Mouse (Mus musculus): ENCODE measurements around the gene Smarcd3. TPM values are rescaled to one million over a fixed set of nuclear protein-coding genes. Genes with fewer than 3 reads are reported as not detected.

Smarcd3 gene
- polyA plus RNA-seq, 1 experiment = 9.0 TPM

DNA sequence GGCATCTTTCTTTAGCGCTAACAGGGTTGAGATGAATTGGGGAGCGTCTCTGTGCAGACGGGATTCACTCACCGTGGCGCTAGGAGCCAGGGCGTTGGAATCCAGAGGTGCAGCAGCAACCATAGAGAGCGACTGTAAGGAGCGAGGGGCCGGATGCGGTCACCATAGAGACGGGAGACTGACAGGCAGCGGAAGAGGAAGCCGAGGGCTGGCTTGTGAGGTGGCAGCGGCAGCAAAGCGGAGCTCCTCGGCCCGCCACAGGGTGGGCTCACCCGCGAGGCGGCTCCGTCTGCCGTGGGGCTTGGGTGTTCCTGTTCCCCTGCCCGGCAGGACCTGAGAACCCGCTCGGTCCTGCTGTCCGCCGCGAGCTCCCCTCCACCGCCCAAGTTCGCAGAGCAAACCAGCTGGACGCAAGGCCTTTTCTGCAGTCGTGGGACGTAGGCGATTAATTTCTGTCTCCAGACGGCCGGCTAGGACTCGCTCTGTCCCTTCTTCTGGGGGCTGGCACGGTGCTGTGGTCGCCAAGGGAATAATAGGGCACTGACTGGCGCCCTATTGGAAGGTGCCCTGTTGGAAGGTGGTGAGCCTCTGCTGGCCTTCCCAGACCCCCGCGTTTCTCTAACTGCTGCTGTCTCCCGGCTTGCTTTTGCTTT, 37.5 kb downstream of the Smarcd3 start, which contains the start of gene Chpf2:
Chpf2 (plus strand) TSS at position 195 of the 653 bp plus-strand sequence.
- H3K27ac ChIP-seq (ENCODE audit: insufficient read depth, low read depth, low read length) = no peak within 1 kb of the TSS
- H3K27me3 ChIP-seq (ENCODE audit: control insufficient read depth, insufficient read depth, low read length) = no peaks in the 10 kb centered on the region
- peaks cover 2% of the 10 kb centered on the region; the same call in 1 of the 2 replicates for H3K36me3 ChIP-seq (ENCODE audit: control insufficient read depth, insufficient read depth, low read length)
- WGBS = under 1% methylated on average over 43 of the region's 43 CpGs
- H3K4me3 ChIP-seq (ENCODE audit: low read depth, low read length) = peak within 1 kb of the TSS; percentile 89
- TF ChIP-seq POLR2A (IDR thresholded peaks at IDR 0.05; ENCODE audit: low read depth, low read length) (peak; percentile 79), CTCF (IDR thresholded peaks at IDR 0.05; ENCODE audit: extremely low read depth, insufficient read length, insufficient replicate concordance, low read depth, low read length) (no peak)
- peaks cover 9% of the 10 kb centered on the region for H3K4me1 ChIP-seq (ENCODE audit: control insufficient read depth, insufficient read depth, insufficient read length, low read length)

DNA sequence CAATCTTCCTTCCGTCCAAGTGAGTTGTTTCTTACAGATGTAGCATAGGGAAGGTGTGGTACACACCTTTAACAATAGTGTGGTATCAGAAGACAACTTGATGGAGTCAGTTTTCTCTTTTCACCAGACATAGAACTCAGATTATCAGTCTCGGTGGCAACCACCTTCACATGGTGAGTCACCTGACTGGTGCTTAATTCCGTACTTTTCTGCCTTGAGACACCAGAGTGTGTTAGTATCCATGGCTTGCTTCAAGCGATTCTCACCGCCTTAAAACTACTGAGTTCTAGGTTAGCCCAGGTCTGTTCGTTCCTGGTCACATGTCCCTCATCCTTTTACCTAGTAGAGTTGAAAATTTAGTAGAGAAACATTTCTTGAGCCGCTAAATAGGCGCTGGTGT, 38.1 kb downstream of the Smarcd3 start:
- peak overlapping the region; percentile 89 for H3K4me3 ChIP-seq (ENCODE audit: low read depth, low read length)
- no peak overlapping the region for H3K27ac ChIP-seq (ENCODE audit: insufficient read depth, low read depth, low read length)
- H3K4me1 ChIP-seq (ENCODE audit: control insufficient read depth, insufficient read depth, insufficient read length, low read length) = peaks cover 9% of the 10 kb centered on the region
- no peak for TF ChIP-seq CTCF (IDR thresholded peaks at IDR 0.05; ENCODE audit: extremely low read depth, insufficient read length, insufficient replicate concordance, low read depth, low read length)
- no peak for TF ChIP-seq POLR2A (IDR thresholded peaks at IDR 0.05; ENCODE audit: low read depth, low read length)
- no peaks in the 10 kb centered on the region for H3K27me3 ChIP-seq (ENCODE audit: control insufficient read depth, insufficient read depth, low read length)
- H3K36me3 ChIP-seq (ENCODE audit: control insufficient read depth, insufficient read depth, low read length) = no peaks in the 10 kb centered on the region; the same call in 1 of the 2 replicates
- 9% methylated on average over 8 of the region's 8 CpGs for WGBS

DNA sequence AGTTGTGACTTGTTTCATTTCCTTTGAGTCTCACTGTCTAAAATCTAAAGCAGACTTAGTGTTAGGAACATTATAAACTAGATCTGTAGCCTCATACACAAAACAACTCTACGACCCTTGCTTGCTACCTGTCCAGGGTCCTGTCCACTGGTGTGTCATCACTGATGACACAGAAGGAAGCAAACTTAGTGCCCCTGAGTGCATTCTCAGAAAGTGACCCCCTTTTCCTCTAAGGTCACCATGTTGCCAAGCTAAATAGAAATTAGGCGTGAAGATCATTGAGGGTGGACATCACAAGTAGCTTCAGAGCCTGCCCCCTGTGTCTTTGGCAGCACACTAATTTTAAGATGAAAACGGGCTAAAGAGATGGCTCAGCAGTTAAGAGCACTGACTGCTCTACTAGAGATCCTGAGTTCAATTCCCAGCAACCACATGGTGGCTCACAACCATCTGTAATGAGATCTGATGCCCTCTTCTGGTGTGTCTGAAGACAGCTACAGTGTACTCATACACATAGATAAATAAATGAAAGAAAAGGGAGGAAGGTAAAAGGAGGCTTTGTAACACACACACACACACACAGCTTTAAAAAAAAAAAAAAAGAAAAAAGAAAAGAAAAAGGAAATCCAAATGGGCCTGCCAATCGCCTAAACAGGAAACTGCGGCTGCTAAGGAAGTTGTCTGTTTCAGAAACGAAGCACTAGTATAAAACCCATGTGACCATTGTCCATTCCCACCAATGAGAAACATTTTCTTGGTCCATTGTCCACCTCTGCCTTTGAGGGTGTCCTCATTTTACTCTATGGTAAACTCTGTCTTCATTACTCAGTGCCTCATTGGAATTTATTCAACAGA, 45.9 kb downstream of the Smarcd3 start:
- H3K4me1 ChIP-seq (ENCODE audit: control insufficient read depth, insufficient read depth, insufficient read length, low read length) = peaks cover 8% of the 10 kb centered on the region
- peak overlapping the region; percentile 84; the same call in 1 of the 2 replicates for H3K27ac ChIP-seq (ENCODE audit: insufficient read depth, low read depth, low read length)
- WGBS = 61% methylated on average over 6 of the region's 6 CpGs
- H3K36me3 ChIP-seq (ENCODE audit: control insufficient read depth, insufficient read depth, low read length) = peaks cover 12% of the 10 kb centered on the region
- no peak for TF ChIP-seq CTCF (IDR thresholded peaks at IDR 0.05; ENCODE audit: extremely low read depth, insufficient read length, insufficient replicate concordance, low read depth, low read length)
- no peak for TF ChIP-seq POLR2A (IDR thresholded peaks at IDR 0.05; ENCODE audit: low read depth, low read length)
- H3K27me3 ChIP-seq (ENCODE audit: control insufficient read depth, insufficient read depth, low read length) = no peaks in the 10 kb centered on the region
- no peak overlapping the region; the same call in 1 of the 2 replicates for H3K4me3 ChIP-seq (ENCODE audit: low read depth, low read length)

DNA sequence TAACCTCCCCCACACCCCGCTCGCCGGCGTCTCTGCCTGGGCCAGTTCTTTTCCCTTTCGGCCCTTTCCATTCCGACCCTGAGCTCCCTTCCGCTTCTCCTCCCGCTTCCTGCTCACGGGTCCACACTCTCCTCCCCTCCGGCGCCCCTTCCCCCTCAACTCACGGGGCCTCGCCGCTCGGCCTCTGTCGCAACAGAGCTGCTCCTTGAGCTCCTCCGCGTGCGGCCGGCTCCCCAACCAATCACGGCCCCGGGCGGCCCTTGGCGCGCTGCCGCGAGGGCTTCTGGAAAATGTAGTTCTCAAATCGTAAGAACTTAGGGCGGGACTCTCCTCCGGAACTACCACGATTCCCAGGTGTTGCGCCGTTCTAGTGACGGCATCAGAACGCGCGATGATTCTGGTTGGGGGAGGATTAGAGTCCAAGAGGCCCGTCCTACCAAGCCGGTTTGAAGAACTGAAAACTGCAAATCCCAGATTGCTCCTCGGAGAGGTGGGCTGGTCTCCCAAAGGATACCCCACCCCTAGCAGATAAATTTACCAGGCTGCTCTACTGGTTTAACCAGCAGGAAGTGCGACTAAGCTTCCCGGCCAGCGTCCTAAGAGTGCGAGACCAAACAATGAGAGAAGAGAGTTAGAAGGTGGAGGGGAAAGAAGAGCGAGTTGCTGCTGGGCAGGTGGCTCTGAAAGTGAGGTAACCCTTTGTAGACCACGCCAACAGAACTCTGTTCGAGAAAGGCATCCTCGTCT, 46.9 kb downstream of the Smarcd3 start, which contains the start of gene Abcf2:
Abcf2 (minus strand) TSS at position 285 of the 747 bp plus-strand sequence.
- WGBS = 1% methylated on average over 48 of the region's 48 CpGs
- TF ChIP-seq CTCF (IDR thresholded peaks at IDR 0.05; ENCODE audit: extremely low read depth, insufficient read length, insufficient replicate concordance, low read depth, low read length) = no peak
- peak; percentile 94 for TF ChIP-seq POLR2A (IDR thresholded peaks at IDR 0.05; ENCODE audit: low read depth, low read length)

GRCm38 (mm10) chr5:24576801-24577182, 47.4 kb downstream of the Smarcd3 start:
- peak overlapping the region; percentile 4; the same call in 1 of the 2 replicates for H3K27ac ChIP-seq (ENCODE audit: insufficient read depth, low read depth, low read length)
- peaks cover 20% of the 10 kb centered on the region for H3K36me3 ChIP-seq (ENCODE audit: control insufficient read depth, insufficient read depth, low read length)
- H3K27me3 ChIP-seq (ENCODE audit: control insufficient read depth, insufficient read depth, low read length) = no peaks in the 10 kb centered on the region
- no peak for TF ChIP-seq POLR2A (IDR thresholded peaks at IDR 0.05; ENCODE audit: low read depth, low read length)
- TF ChIP-seq CTCF (IDR thresholded peaks at IDR 0.05; ENCODE audit: extremely low read depth, insufficient read length, insufficient replicate concordance, low read depth, low read length) = no peak
- peaks cover 8% of the 10 kb centered on the region for H3K4me1 ChIP-seq (ENCODE audit: control insufficient read depth, insufficient read depth, insufficient read length, low read length)
- WGBS = 2% methylated on average over 32 of the region's 32 CpGs
- peak overlapping the region; percentile 75 for H3K4me3 ChIP-seq (ENCODE audit: low read depth, low read length)

More for the DNA sequence above, 46.9 kb downstream of the Smarcd3 start, which contains the start of gene Abcf2:
- H3K36me3 ChIP-seq (ENCODE audit: control insufficient read depth, insufficient read depth, low read length) = peaks cover 17% of the 10 kb centered on the region
- no peaks in the 10 kb centered on the region for H3K27me3 ChIP-seq (ENCODE audit: control insufficient read depth, insufficient read depth, low read length)
- peak within 1 kb of the TSS; percentile 75 for H3K4me3 ChIP-seq (ENCODE audit: low read depth, low read length)
- peaks cover 8% of the 10 kb centered on the region for H3K4me1 ChIP-seq (ENCODE audit: control insufficient read depth, insufficient read depth, insufficient read length, low read length)
- H3K27ac ChIP-seq (ENCODE audit: insufficient read depth, low read depth, low read length) = peak within 1 kb of the TSS; percentile 84

GRCm38 (mm10) chr5:24575948-24576347, 48.3 kb downstream of the Smarcd3 start:
- 86% methylated on average over 1 of the region's 1 CpGs for WGBS
- H3K27ac ChIP-seq (ENCODE audit: insufficient read depth, low read depth, low read length) = no peak overlapping the region
- no peak for TF ChIP-seq POLR2A (IDR thresholded peaks at IDR 0.05; ENCODE audit: low read depth, low read length)
- TF ChIP-seq CTCF (IDR thresholded peaks at IDR 0.05; ENCODE audit: extremely low read depth, insufficient read length, insufficient replicate concordance, low read depth, low read length) = no peak
- H3K4me1 ChIP-seq (ENCODE audit: control insufficient read depth, insufficient read depth, insufficient read length, low read length) = peaks cover 8% of the 10 kb centered on the region
- no peak overlapping the region for H3K4me3 ChIP-seq (ENCODE audit: low read depth, low read length)
- peaks cover 27% of the 10 kb centered on the region for H3K36me3 ChIP-seq (ENCODE audit: control insufficient read depth, insufficient read depth, low read length)
- no peaks in the 10 kb centered on the region for H3K27me3 ChIP-seq (ENCODE audit: control insufficient read depth, insufficient read depth, low read length)
